Mouse (Mus musculus): ENCODE measurements around the gene Mitf.

Mitf gene

DNA sequence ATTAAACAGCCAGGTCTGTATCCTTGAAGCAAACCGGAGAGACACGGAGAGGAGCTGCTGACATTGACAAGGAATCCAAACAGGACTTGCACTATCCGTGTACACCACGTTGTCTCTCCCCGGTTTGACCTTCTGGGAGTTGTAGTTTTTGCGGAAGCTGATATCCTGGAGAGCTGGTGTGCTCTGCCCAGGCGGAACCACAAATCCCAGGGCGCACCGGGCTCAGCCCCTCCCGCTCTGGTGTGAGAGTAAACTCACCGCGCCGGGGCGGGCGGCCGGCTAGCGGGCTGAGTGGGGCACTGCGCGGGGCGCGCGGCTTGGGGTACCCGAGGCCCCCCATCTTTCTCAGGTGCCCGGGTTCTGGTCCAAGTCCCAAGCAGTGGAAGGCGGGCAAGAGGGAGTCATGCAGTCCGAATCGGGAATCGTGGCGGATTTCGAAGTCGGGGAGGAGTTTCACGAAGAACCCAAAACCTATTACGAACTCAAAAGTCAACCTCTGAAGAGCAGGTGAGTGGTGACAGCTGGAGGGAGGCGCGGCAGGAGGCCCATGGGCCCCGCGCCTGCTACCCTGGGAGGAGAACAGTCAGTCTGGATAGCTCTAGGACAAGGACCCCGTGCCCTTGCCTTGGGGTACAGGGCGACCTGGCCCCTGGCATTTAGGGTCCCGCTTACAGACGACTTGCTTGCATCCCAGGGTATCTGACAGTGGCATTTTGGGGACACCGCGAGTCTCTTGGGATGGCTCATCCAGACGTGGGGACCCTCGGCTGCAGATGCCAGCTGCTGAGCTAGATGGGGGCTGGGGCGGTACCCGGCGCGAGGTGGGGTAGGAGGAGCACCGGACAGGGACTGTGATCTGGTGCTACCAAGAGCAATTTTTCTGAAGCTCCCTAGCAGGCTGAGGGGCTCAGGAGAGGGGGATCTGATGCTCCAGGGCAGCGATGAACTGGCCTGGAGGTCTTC lies at the start of gene Mitf:
Gene Mitf (plus strand): TSS at position 272 of the 963 bp plus-strand sequence.
- peak; percentile 81 for DNase-seq

DNA sequence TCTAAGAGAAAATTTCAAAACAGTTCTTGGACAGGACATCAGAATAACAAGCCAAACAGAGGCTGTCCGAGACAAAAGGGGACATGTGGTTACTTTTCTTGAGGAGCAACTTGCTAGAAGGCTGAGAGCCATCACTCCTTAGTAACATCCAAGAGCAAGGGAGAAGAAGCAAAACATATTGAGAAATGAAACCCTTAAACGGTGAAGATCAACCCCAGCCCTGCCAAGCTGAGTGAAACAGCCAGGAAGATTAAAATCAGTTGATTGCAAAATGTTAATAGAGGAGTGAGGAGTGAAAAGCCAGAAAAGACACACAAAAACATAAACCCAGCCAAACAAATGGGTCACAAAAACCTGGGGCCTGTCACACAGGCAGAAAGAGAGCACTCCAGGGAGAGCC lies 49.5 kb upstream of the Mitf start:
- DNase-seq, result no peak

DNA sequence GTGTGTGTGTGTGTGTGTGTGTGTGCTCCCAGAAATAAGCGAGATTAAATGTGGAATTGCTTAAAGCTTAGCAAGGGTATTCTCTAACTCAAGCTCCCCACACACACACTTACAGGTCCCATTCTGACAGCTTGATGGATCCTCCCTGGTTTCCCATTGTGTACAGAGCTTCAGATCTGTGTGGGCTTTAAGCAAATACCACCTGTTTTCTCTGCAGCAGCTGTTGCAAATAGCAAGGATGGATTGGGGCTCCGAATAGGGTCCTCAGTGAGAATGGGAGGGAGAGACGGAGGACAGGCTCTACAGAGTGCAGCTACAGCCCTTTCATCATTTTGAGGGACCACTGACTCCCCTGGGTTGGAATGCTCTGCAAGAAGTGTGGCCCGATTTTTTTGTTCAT lies 48.0 kb upstream of the Mitf start:
- no peak for DNase-seq

GRCm38 (mm10) chr6:97759301-97759700 lies 47.6 kb upstream of the Mitf start:
- peak; percentile 59 for DNase-seq

GRCm38 (mm10) chr6:97761326-97761725 lies 45.5 kb upstream of the Mitf start:
- DNase-seq, result peak; percentile 30

DNA sequence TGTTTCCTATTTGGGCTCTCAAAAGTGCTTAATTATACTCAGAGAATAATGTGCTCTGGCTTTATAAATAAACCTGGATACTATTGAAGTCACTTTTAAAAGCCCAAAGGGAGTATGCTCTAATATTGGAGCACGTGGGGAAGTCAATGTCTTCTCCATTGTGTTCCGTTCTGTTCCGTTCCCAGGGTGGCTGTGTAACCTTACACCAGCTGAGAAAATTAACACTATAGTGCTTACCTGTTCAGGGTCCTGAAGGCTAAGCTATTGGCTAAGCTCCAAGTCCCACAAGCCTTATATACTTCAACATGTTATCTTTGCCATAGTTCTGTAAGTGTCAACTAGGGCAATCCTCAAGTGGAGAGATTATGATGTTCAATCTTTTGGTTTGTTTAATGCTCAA lies 42.9 kb upstream of the Mitf start:
- no peak for DNase-seq

DNA sequence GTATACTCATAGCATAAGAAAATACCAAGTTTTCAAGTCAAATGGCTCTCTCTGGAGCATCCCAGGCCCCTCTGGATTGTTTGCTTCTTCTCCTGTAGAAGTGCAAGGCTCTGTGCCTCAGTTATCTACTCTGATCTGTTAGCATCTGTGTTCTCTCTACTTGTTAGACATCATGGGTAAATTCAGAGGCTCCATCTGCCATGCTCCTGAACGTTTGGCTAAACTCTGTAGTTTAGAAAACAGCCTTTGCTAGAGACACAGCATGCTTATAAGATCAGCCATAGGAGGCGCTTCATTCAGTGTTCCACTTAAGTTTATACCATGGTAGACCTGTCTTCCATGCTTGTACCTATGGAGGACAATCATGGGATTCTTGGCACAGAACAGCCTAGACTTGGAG lies 39.0 kb upstream of the Mitf start:
- no peak for DNase-seq

GRCm38 (mm10) chr6:97769549-97769948 lies 37.3 kb upstream of the Mitf start:
- no peak for DNase-seq

DNA sequence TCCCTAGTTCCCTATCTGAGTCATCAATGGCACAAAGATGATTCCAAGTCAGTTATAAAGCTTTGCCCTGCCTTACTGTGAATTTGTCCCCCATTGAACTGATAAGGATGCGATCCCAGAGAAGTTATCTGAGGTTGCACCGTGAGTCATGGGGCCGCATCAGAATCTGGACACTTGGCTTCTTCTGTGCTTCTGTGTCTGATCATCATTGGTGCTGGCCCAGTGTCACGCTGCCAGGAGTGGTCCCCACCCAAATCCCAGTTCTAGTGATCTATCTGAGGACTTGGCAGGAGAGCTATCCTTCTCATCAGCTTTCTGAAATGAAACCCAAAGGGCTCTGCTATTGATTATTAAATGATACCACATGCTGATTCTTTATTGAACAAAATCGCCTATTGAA lies 25.5 kb upstream of the Mitf start:
- DNase-seq, result no peak

GRCm38 (mm10) chr6:97782291-97782690 lies 24.6 kb upstream of the Mitf start:
- DNase-seq, result no peak

- DNase-seq, result no peak
These were observed 20.0 kb upstream of the Mitf start for GRCm38 (mm10) chr6:97786871-97787270.

- DNase-seq, result no peak
These were observed 18.4 kb upstream of the Mitf start for GRCm38 (mm10) chr6:97788361-97788974.

DNA sequence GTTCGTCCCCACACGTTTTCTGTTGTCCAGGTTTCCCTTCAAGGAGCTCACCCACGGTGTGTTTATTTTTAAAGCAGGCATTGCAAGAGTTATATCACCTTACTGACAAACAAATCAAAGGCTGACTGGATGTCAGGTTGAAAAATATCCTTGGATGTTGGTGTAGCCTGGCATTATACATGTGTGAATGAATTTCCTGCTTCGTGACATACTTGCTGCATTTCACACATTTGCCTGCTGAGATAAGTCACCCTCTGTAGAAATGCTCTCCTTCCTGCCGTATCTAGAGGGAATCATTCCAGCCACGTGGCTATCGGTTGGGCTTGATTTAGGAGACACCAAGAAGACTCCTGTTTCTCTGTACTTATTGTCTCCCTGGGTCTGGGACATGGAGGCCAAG lies 17.2 kb upstream of the Mitf start:
- no peak for DNase-seq

GRCm38 (mm10) chr6:97792104-97792503 lies 14.7 kb upstream of the Mitf start:
- DNase-seq, result no peak

DNA sequence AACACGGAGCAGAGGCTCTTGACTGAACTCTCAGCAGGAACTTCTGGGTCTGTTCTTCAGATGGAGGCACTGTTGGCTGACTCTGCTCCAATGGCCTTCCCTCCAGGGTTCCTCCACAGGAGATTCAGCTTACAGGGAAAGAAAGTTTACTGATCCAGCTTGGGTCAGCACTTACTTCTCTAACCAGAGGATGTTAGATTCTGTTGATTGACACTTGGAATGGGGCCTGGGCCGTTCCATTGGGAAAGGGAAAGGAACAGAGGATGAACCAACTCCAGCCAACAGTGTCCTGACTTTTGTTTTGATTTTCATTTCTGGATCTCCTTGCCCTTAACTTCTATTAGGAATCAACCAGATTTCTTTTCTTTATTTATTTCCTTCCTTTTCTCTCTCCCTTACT lies 11.7 kb upstream of the Mitf start:
- DNase-seq, result no peak

- DNase-seq, result no peak
These were observed 6.2 kb upstream of the Mitf start for GRCm38 (mm10) chr6:97800615-97801014.

- no peak for DNase-seq
These were observed 801 bp upstream of the Mitf start for GRCm38 (mm10) chr6:97806051-97806450.

DNA sequence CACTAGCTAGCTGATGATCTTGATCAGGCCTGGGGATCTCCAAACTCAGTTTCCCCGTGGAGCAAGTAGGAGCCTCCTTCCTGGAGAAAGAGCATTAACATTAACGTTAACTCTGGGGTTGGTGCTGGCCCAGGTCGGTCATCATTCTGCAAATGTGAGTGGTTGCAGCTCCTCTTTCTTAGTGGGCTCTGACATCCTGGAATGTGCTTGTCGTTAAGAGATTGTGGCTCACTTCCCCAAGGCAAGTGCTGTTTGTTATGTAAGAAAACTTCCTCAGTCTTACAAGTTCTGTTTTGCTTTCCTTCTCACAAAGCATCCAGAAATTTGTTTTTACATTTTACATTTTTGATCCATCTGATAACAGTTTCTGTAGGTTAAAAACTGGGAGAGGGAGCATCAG lies 7.3 kb downstream of the Mitf start:
- no peak for DNase-seq

DNA sequence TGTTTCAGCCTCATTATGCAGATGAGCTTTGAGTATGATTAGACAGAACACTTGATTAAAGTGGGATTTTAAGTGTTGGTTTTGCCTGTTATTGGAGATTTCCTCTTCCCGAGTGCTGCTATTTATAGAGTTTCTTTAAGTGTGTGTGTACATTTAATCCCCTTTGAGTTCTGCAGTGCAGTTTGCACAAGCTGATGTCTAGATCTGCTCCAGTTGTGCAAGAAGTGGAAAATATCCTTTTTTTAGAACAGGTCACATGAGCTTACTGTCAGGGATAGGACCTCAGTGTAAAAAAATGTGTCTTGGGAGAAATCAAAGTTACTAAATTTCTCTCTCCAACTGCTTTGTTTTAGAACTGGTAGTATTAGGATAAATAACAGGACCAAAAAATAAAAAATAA lies 8.9 kb downstream of the Mitf start:
- no peak for DNase-seq

GRCm38 (mm10) chr6:97816806-97817205 lies 10.0 kb downstream of the Mitf start:
- DNase-seq, result no peak

DNA sequence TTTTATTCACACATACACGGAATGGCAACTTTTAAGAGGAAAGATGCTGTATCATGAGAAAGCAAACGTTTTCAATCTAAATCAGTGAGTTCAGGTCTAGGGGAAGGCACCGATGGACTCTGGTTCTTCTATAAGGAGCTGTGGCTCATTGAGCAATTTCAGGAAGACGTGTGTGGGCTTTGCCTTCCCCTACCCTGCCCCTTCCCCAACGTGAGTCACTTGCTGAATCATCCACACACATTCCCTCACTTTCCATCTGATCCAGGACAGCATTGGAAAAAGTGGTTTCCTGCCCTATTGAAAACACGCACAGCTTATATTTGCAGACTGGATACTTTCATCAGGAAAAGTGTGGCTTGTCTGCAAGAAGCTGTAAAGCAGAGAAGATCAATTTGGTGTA lies 11.3 kb downstream of the Mitf start:
- DNase-seq, result no peak

GRCm38 (mm10) chr6:97818948-97819347 lies 12.1 kb downstream of the Mitf start:
- no peak for DNase-seq

- no peak for DNase-seq
These were observed 13.7 kb downstream of the Mitf start for GRCm38 (mm10) chr6:97820505-97820904.

- no peak for DNase-seq
These were observed 15.0 kb downstream of the Mitf start for GRCm38 (mm10) chr6:97821811-97822210.
